Mouse (Mus musculus): ENCODE measurements at regions not wholly inside any gene's neighbourhood (a gene's known extent, or its start where the extent isn't known, plus 50 kb on each side); places are given as distances from the start of the nearest gene placed in this dataset.

DNA sequence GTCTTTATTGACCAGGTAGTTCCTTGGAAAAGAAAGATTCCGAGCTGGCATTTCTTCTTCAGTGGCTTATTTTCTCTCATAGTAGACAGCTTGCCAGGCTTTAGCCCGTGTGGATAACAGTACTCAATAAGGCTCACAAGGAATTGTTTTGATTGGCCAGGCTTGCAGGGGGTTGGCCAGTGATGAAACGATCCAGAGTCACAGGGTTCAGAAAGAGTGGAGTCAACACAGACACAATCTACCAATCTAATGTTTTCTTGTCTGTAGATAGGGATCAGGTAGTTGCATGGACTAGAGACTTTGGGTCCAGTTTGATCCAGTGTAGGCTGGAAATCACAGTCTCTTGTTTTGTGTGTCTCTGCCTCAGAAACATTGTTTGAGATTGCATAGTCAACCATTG, 115.8 kb upstream of the Tab2 start:
- TF ChIP-seq CTCF (IDR thresholded peaks at IDR 0.05; ENCODE audit: extremely low read depth, insufficient read depth, insufficient read length, insufficient replicate concordance) (no peak), POLR2A (IDR thresholded peaks at IDR 0.05; ENCODE audit: low read depth, low read length) (no peak)
